Mouse (Mus musculus): ENCODE results near the gene Plekha7. TPM values are rescaled to one million over a fixed set of nuclear protein-coding genes. Genes with fewer than 3 reads are reported as not detected.
A peak's percentile ranks its signal among the peaks of the same experiment; 100 is the strongest.

Gene Plekha7
- polyA plus RNA-seq, 1 experiment from 2014 or later, result 17.9 TPM

- Histone ChIP-seq H3K27me3 (ENCODE audit: control insufficient read depth, insufficient read depth, low read length) (no peaks in the 10 kb centered on the region), H3K4me3 (ENCODE audit: low read depth, low read length) (no peak overlapping the region), H3K4me2 (ENCODE audit: low read depth, low read length, severe bottlenecking) (no peak overlapping the region), H3K4me1 (replicated peaks; ENCODE audit: control insufficient read depth, insufficient read depth, low read length) (no peaks in the 10 kb centered on the region; the same call in 1 of the 2 replicates), H3K27ac (ENCODE audit: low read depth, low read length) (no peak overlapping the region), H3K36me3 (ENCODE audit: control insufficient read depth, insufficient read depth, low read length) (peaks cover 2% of the 10 kb centered on the region; the same call in 1 of the 2 replicates), H3K9ac (ENCODE audit: low read length) (no peak overlapping the region), H3K9me3 (ENCODE audit: control insufficient read depth, low read length) (no peaks in the 10 kb centered on the region)
- 88% methylated on average over 2 of the region's 2 CpGs for WGBS
- ATAC-seq (replicated peaks; ENCODE audit: low FRiP score), result no peak
- no peak for DNase-seq (ENCODE audit: low spot score)
Measured at GRCm38 (mm10) chr7:116127052-116127451, 181.1 kb downstream of the Plekha7 start.

- H3K9me3 ChIP-seq (ENCODE audit: control insufficient read depth, low read length), result no peaks in the 10 kb centered on the region
- peaks cover 2% of the 10 kb centered on the region; the same call in 1 of the 2 replicates for H3K36me3 ChIP-seq (ENCODE audit: control insufficient read depth, insufficient read depth, low read length)
- no peak overlapping the region for H3K9ac ChIP-seq (ENCODE audit: low read length)
- no peak for DNase-seq (ENCODE audit: low spot score)
- H3K27me3 ChIP-seq (ENCODE audit: control insufficient read depth, insufficient read depth, low read length), result no peaks in the 10 kb centered on the region
- H3K27ac ChIP-seq (ENCODE audit: low read depth, low read length), result no peak overlapping the region
- H3K4me2 ChIP-seq (ENCODE audit: low read depth, low read length, severe bottlenecking), result no peak overlapping the region
- peaks cover 6% of the 10 kb centered on the region for H3K4me1 ChIP-seq (replicated peaks; ENCODE audit: control insufficient read depth, insufficient read depth, low read length)
- no peak overlapping the region for H3K4me3 ChIP-seq (ENCODE audit: low read depth, low read length)
- no peak for ATAC-seq (replicated peaks; ENCODE audit: low FRiP score)
- WGBS, result 89% methylated on average over 7 of the region's 7 CpGs
Measured at GRCm38 (mm10) chr7:116125671-116126070, 182.5 kb downstream of the Plekha7 start.

- no peak for ATAC-seq (replicated peaks; ENCODE audit: low FRiP score)
- no peak overlapping the region for H3K4me3 ChIP-seq (ENCODE audit: low read depth, low read length)
- H3K9me3 ChIP-seq (ENCODE audit: control insufficient read depth, low read length), result no peaks in the 10 kb centered on the region
- H3K36me3 ChIP-seq (ENCODE audit: control insufficient read depth, insufficient read depth, low read length), result peaks cover 2% of the 10 kb centered on the region; the same call in 1 of the 2 replicates
- H3K4me2 ChIP-seq (ENCODE audit: low read depth, low read length, severe bottlenecking), result no peak overlapping the region
- no peak overlapping the region for H3K27ac ChIP-seq (ENCODE audit: low read depth, low read length)
- no peaks in the 10 kb centered on the region for H3K27me3 ChIP-seq (ENCODE audit: control insufficient read depth, insufficient read depth, low read length)
- no peak overlapping the region for H3K9ac ChIP-seq (ENCODE audit: low read length)
- WGBS, result 91% methylated on average over 12 of the region's 12 CpGs
- peaks cover 6% of the 10 kb centered on the region for H3K4me1 ChIP-seq (replicated peaks; ENCODE audit: control insufficient read depth, insufficient read depth, low read length)
- DNase-seq (ENCODE audit: low spot score), result no peak
Measured at GRCm38 (mm10) chr7:116124057-116124456, 184.1 kb downstream of the Plekha7 start.

- H3K36me3 ChIP-seq (ENCODE audit: control insufficient read depth, insufficient read depth, low read length), result peaks cover 2% of the 10 kb centered on the region; the same call in 1 of the 2 replicates
- H3K27me3 ChIP-seq (ENCODE audit: control insufficient read depth, insufficient read depth, low read length), result no peaks in the 10 kb centered on the region
- ATAC-seq (replicated peaks; ENCODE audit: low FRiP score) (no peak), DNase-seq (ENCODE audit: low spot score) (no peak)
- peaks cover 6% of the 10 kb centered on the region for H3K4me1 ChIP-seq (replicated peaks; ENCODE audit: control insufficient read depth, insufficient read depth, low read length)
- WGBS, result 87% methylated on average over 2 of the region's 2 CpGs
- no peak overlapping the region for H3K9ac ChIP-seq (ENCODE audit: low read length)
- H3K27ac ChIP-seq (ENCODE audit: low read depth, low read length), result no peak overlapping the region
- H3K4me2 ChIP-seq (ENCODE audit: low read depth, low read length, severe bottlenecking), result no peak overlapping the region
- H3K4me3 ChIP-seq (ENCODE audit: low read depth, low read length), result no peak overlapping the region
- no peaks in the 10 kb centered on the region for H3K9me3 ChIP-seq (ENCODE audit: control insufficient read depth, low read length)
Measured at GRCm38 (mm10) chr7:116123597-116123985, 184.6 kb downstream of the Plekha7 start.

GRCm38 (mm10) chr7:116122981-116123596, 185.1 kb downstream of the Plekha7 start:
- H3K4me1 ChIP-seq (replicated peaks; ENCODE audit: control insufficient read depth, insufficient read depth, low read length), result peaks cover 6% of the 10 kb centered on the region
- DNase-seq (ENCODE audit: low spot score), result no peak
- H3K36me3 ChIP-seq (ENCODE audit: control insufficient read depth, insufficient read depth, low read length), result peaks cover 2% of the 10 kb centered on the region; the same call in 1 of the 2 replicates
- no peak overlapping the region for H3K27ac ChIP-seq (ENCODE audit: low read depth, low read length)
- H3K9me3 ChIP-seq (ENCODE audit: control insufficient read depth, low read length), result no peaks in the 10 kb centered on the region
- no peak for ATAC-seq (replicated peaks; ENCODE audit: low FRiP score)
- no peak overlapping the region for H3K9ac ChIP-seq (ENCODE audit: low read length)
- H3K4me2 ChIP-seq (ENCODE audit: low read depth, low read length, severe bottlenecking), result no peak overlapping the region
- no peaks in the 10 kb centered on the region for H3K27me3 ChIP-seq (ENCODE audit: control insufficient read depth, insufficient read depth, low read length)
- 53% methylated on average over 13 of the region's 13 CpGs for WGBS
- no peak overlapping the region for H3K4me3 ChIP-seq (ENCODE audit: low read depth, low read length)

- H3K4me3 ChIP-seq (ENCODE audit: low read depth, low read length), result no peak overlapping the region
- no peaks in the 10 kb centered on the region for H3K9me3 ChIP-seq (ENCODE audit: control insufficient read depth, low read length)
- no peaks in the 10 kb centered on the region for H3K27me3 ChIP-seq (ENCODE audit: control insufficient read depth, insufficient read depth, low read length)
- ATAC-seq (replicated peaks; ENCODE audit: low FRiP score) (peak; percentile 26; the same call in 1 of the 2 replicates), DNase-seq (ENCODE audit: low spot score) (no peak)
- peak overlapping the region; percentile 54 for H3K27ac ChIP-seq (ENCODE audit: low read depth, low read length)
- no peak overlapping the region for H3K4me2 ChIP-seq (ENCODE audit: low read depth, low read length, severe bottlenecking)
- WGBS, result 15% methylated on average over 11 of the region's 11 CpGs
- H3K36me3 ChIP-seq (ENCODE audit: control insufficient read depth, insufficient read depth, low read length), result no peaks in the 10 kb centered on the region
- H3K9ac ChIP-seq (ENCODE audit: low read length), result peak overlapping the region; percentile 14; the same call in 1 of the 2 replicates
- H3K4me1 ChIP-seq (replicated peaks; ENCODE audit: control insufficient read depth, insufficient read depth, low read length), result peaks cover 6% of the 10 kb centered on the region
Measured at GRCm38 (mm10) chr7:116121202-116121601, 187.0 kb downstream of the Plekha7 start.

DNA sequence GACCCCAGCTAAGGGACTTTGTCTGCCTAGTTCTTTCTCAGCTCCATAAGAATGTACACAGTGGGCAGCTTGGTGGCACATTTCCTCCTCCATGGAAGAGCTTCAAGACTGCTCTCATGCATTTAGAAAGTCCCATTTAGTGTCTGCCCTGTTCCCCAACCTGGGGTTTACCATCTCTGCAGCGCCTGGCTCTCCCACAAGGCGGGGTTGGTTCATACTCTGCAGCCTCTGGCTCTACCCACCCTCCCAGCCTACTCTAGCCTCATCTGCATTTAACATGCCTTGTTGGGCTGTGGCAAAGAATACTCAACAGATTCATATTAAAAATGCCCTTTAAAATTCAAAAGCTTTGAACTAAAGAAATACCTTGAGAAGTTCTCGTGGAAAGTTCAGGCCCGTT, 187.4 kb downstream of the Plekha7 start:
- Histone ChIP-seq H3K9me3 (ENCODE audit: control insufficient read depth, low read length) (no peaks in the 10 kb centered on the region), H3K9ac (ENCODE audit: low read length) (no peak overlapping the region), H3K27ac (ENCODE audit: low read depth, low read length) (peak overlapping the region; percentile 54; the same call in 1 of the 2 replicates), H3K4me2 (ENCODE audit: low read depth, low read length, severe bottlenecking) (no peak overlapping the region), H3K27me3 (ENCODE audit: control insufficient read depth, insufficient read depth, low read length) (no peaks in the 10 kb centered on the region), H3K4me3 (ENCODE audit: low read depth, low read length) (no peak overlapping the region), H3K4me1 (replicated peaks; ENCODE audit: control insufficient read depth, insufficient read depth, low read length) (peaks cover 6% of the 10 kb centered on the region), H3K36me3 (ENCODE audit: control insufficient read depth, insufficient read depth, low read length) (no peaks in the 10 kb centered on the region)
- peak; percentile 47 for DNase-seq (ENCODE audit: low spot score)
- WGBS, result 60% methylated on average over 4 of the region's 4 CpGs
- 0 out of 2 replicates have a peak, but pooled peaks have one; percentile 55 for ATAC-seq (replicated peaks; ENCODE audit: low FRiP score)

GRCm38 (mm10) chr7:116119306-116119857, 188.8 kb downstream of the Plekha7 start:
- Histone ChIP-seq H3K4me3 (ENCODE audit: low read depth, low read length) (no peak overlapping the region), H3K4me2 (ENCODE audit: low read depth, low read length, severe bottlenecking) (no peak overlapping the region), H3K27ac (ENCODE audit: low read depth, low read length) (no peak overlapping the region), H3K9me3 (ENCODE audit: control insufficient read depth, low read length) (no peaks in the 10 kb centered on the region), H3K9ac (ENCODE audit: low read length) (no peak overlapping the region), H3K4me1 (replicated peaks; ENCODE audit: control insufficient read depth, insufficient read depth, low read length) (peaks cover 6% of the 10 kb centered on the region), H3K36me3 (ENCODE audit: control insufficient read depth, insufficient read depth, low read length) (no peaks in the 10 kb centered on the region), H3K27me3 (ENCODE audit: control insufficient read depth, insufficient read depth, low read length) (no peaks in the 10 kb centered on the region)
- no peak for ATAC-seq (replicated peaks; ENCODE audit: low FRiP score)
- DNase-seq (ENCODE audit: low spot score), result peak; percentile 30
- WGBS, result 86% methylated on average over 1 of the region's 1 CpGs

- Histone ChIP-seq H3K27ac (ENCODE audit: low read depth, low read length) (no peak overlapping the region), H3K4me1 (replicated peaks; ENCODE audit: control insufficient read depth, insufficient read depth, low read length) (no peaks in the 10 kb centered on the region), H3K9ac (ENCODE audit: low read length) (no peak overlapping the region), H3K36me3 (ENCODE audit: control insufficient read depth, insufficient read depth, low read length) (no peaks in the 10 kb centered on the region), H3K9me3 (ENCODE audit: control insufficient read depth, low read length) (no peaks in the 10 kb centered on the region), H3K4me2 (ENCODE audit: low read depth, low read length, severe bottlenecking) (no peak overlapping the region), H3K27me3 (ENCODE audit: control insufficient read depth, insufficient read depth, low read length) (no peaks in the 10 kb centered on the region), H3K4me3 (ENCODE audit: low read depth, low read length) (no peak overlapping the region)
- ATAC-seq (replicated peaks; ENCODE audit: low FRiP score) (no peak), DNase-seq (ENCODE audit: low spot score) (no peak)
- 80% methylated on average over 2 of the region's 2 CpGs for WGBS
Measured at GRCm38 (mm10) chr7:116115991-116116390, 192.2 kb downstream of the Plekha7 start.

Measured in forebrain, embryonic 11.5 days (tissue).